Mouse (Mus musculus): ENCODE measurements around the gene Tvp23b. TPM values are rescaled to one million over a fixed set of nuclear protein-coding genes. Genes with fewer than 3 reads are reported as not detected.

Gene Tvp23b
- 48.4 and 50.9 TPM in 2 replicates for polyA plus RNA-seq (2015; fragmentation: Nextera tagmentation; extraction: Ambion mirVana)

DNA sequence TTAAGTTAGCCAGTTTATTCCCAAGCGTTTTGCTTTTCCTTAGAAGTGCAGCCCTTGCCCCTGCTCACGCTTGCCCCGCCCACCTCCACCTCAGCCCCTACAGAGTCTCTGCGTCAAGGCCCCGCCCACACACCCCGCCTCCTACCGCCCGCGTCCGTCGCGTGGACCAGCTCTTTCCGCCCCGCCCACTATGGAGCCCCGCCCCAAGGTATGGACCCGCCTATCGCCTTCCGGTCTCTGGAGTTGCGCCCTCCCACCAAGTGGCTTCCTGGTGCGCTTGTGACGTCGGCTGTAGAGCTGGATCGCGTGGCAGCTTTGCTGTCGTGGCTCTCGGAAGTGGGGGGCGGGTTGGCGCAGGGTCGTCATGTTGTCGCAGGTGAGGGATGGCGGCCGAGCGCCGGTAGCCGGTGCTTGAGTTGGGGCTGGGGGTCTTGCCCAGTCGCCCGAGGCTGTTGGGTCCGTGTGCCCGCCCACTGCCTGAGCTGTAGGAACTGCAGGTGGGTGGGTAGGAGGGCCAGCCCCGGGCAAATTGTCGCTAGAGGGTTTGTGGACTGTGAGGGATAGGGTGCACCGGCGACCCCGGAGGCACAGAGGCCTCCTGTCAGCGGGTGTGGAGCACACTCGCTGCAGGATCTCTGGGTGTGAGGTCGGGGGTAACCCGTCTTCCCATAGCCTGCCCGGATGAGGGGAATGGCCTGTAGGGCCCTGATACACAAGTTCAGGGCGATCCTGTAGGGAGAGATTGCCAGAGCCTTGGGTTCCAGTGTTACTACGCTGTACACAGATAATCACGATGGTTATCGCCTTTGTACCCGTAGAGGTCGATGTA lies at the start of gene Tvp23b:
Gene Tvp23b, plus strand, starts transcription at position 236 of the 829 bp plus-strand sequence.
- Histone ChIP-seq H3K27me3 (no peaks in the 10 kb centered on the region), H3K36me3 (ENCODE audit: poor library complexity, severe bottlenecking) (peaks cover 11% of the 10 kb centered on the region), H3K4me2 (peak within 1 kb of the TSS; percentile 72), H3K27ac (peak within 1 kb of the TSS; percentile 72), H3K4me3 (peak within 1 kb of the TSS; percentile 76), H3K9ac (peak within 1 kb of the TSS; percentile 77), H3K9me3 (replicated peaks) (no peaks in the 10 kb centered on the region), H3K4me1 (peaks cover 6% of the 10 kb centered on the region; the same call in 1 of the 2 replicates)
- WGBS: 2% methylated on average over 55 of the region's 55 CpGs
- peak; percentile 96 for ATAC-seq

DNA sequence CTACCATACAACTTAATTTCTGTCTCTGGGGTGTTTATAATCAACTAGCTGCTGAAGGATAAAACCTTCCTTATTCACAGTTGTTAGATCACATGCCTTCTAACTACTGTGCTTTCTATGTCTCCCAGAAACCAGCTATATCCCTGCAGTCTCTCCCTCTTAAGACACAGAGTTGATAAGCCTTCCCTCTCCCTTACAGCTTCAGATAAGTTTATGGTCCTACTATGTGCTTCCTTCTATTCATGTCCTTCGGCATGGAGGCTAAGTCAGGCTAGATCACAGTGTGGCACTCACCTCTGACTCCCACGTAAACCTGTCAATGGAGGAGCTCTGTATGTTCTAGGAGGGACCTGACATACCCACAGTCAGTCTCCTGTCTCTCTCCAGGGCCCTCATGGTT lies 48.9 kb upstream of the Tvp23b start:
- Histone ChIP-seq H3K27me3 (no peaks in the 10 kb centered on the region), H3K36me3 (ENCODE audit: poor library complexity, severe bottlenecking) (no peaks in the 10 kb centered on the region), H3K4me2 (no peak overlapping the region), H3K27ac (no peak overlapping the region), H3K9me3 (replicated peaks) (no peaks in the 10 kb centered on the region), H3K9ac (no peak overlapping the region), H3K4me1 (no peaks in the 10 kb centered on the region), H3K4me3 (no peak overlapping the region)
- WGBS: 78% methylated on average over 2 of the region's 2 CpGs
- no peak for ATAC-seq

DNA sequence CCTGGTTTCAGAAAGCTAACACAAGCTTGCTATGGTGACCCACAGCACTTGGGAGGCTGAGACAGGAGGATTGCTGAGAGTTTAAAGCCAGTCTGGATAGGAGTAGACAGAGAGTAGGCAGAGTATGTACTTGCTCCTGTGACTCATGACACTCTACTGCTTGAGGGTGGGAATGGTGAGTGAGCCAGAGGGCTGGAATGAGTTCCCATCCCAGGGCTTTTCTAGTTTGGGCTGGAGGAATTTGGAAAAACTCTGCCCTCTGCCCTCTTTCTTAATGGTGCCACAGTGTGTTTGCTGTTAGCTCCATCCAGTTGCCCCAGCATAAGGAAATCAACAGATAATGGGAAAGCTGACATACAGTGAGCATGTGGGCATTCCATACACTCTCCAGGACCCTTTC lies 47.3 kb upstream of the Tvp23b start:
- H3K9ac ChIP-seq: no peak overlapping the region
- no peaks in the 10 kb centered on the region for H3K9me3 ChIP-seq (replicated peaks)
- no peak for ATAC-seq
- no peak overlapping the region for H3K4me2 ChIP-seq
- H3K27me3 ChIP-seq: no peaks in the 10 kb centered on the region
- H3K36me3 ChIP-seq (ENCODE audit: poor library complexity, severe bottlenecking): no peaks in the 10 kb centered on the region
- H3K27ac ChIP-seq: no peak overlapping the region
- H3K4me3 ChIP-seq: no peak overlapping the region
- H3K4me1 ChIP-seq: no peaks in the 10 kb centered on the region

DNA sequence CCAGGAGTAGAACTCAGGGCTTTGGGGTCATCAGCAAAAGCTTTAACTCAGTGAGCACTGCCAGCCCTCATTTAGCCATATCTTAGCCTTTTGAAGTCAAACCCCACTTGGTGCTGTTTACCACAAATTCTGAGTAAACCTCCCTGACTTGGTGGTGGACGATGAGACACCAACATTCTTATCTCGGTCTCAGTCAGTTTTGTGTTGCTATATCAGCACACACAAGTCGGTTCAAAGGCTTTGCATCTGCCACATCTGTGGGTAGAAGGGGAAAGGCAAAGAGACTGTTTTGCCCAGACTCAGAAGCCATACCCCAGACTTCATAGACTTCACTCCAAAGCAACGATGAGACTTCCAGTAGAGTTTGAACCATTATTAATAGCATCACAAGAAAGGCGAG lies 34.7 kb upstream of the Tvp23b start:
- Histone ChIP-seq H3K36me3 (ENCODE audit: poor library complexity, severe bottlenecking) (no peaks in the 10 kb centered on the region), H3K9me3 (replicated peaks) (no peaks in the 10 kb centered on the region), H3K4me3 (no peak overlapping the region), H3K27ac (no peak overlapping the region), H3K27me3 (no peaks in the 10 kb centered on the region), H3K9ac (no peak overlapping the region), H3K4me1 (no peaks in the 10 kb centered on the region), H3K4me2 (no peak overlapping the region)
- WGBS: 94% methylated on average over 5 of the region's 5 CpGs
- ATAC-seq: no peak

DNA sequence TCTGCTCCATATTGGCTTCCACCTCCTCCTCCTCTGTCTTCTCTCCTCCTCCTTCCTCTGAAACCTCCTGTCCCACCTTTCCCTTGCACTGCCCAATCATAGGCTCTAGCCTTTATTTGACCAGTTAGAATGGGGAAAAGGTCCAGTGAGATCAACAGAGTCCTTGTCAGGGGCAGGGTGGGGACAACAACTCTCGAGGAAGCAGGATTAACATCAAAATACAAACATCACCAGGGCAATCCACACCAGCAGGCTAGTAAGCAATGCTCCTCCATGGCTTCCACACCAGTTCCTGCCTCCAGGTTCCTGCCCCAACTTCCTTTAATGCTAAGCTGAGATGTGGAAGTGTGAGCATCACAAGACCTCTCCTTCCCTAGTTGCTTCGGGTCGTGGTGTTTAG lies 33.5 kb upstream of the Tvp23b start:
- H3K9me3 ChIP-seq (replicated peaks): no peaks in the 10 kb centered on the region
- ATAC-seq: no peak
- H3K27ac ChIP-seq: no peak overlapping the region
- no peaks in the 10 kb centered on the region for H3K27me3 ChIP-seq
- no peaks in the 10 kb centered on the region for H3K4me1 ChIP-seq
- no peaks in the 10 kb centered on the region for H3K36me3 ChIP-seq (ENCODE audit: poor library complexity, severe bottlenecking)
- no peak overlapping the region for H3K9ac ChIP-seq
- H3K4me2 ChIP-seq: no peak overlapping the region
- no peak overlapping the region for H3K4me3 ChIP-seq
- 79% methylated on average over 3 of the region's 3 CpGs for WGBS

DNA sequence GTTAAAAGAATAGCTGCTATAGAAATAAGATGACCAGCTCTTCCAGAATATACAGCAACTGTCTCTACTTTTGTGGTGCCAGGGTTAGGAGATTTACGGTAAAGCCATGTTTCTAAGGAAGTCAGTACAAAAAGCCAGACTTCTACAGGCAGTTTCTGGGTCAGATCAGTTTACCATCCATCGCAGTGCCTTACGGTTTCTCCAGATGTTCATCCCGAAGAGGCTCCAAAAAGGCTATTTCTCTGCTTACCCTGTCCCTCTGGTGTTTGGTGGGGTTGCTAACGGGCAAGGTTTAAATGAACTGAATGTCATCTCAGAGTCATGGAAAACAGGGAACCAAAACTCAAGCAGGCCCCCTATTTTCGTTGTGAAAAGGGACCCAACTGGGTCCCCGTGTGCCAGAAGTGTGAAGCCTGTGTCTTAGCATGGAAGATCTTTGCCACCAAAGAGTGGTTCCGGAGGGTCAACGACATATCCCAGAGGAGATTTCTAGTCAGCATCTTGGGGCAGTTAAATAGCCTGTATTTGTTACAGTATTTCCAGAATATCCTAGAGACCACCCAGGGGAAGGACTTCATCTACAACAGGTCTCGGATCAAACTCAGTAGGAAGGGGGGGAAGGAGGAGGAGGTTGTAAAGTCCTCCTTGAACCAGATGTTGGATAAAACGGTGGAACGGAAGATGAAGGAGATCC lies 32.1 kb upstream of the Tvp23b start, which contains the start of gene Fbxw10:
Gene Fbxw10, plus strand, starts transcription at position 109 of the 694 bp plus-strand sequence.
- Histone ChIP-seq H3K4me1 (no peaks in the 10 kb centered on the region), H3K4me3 (no peak within 1 kb of the TSS), H3K9ac (no peak within 1 kb of the TSS), H3K9me3 (replicated peaks) (no peaks in the 10 kb centered on the region), H3K27ac (no peak within 1 kb of the TSS), H3K4me2 (peak within 1 kb of the TSS; percentile 45), H3K27me3 (no peaks in the 10 kb centered on the region), H3K36me3 (ENCODE audit: poor library complexity, severe bottlenecking) (no peaks in the 10 kb centered on the region)
- 30% methylated on average over 12 of the region's 12 CpGs for WGBS
- no peak for ATAC-seq

DNA sequence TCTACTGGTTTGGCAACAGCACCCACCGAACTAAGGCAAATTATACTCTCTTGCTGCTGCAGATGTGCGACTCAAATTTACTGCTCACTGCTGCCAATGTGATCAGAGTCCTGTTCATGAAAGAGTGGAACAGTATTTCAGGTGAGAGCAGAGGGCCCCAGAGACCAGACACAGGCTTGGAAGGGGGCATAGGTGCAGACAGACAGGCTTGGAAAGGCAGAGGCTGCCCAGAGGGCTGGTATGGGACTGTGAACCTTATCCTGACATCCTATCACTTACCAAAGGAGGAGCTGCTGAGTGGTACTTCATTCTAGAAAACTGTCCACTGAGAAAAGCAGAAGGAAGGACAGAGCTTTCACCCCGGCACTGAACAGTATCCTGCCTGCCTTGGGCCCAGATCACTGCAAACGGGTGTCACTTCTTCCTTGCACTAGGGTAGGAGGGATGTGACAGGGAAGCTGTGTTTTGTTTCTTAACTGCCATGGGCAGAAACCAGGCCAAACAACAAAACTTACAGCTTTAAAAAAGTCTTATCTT lies 31.5 kb upstream of the Tvp23b start:
- ATAC-seq: no peak
- no peaks in the 10 kb centered on the region for H3K36me3 ChIP-seq (ENCODE audit: poor library complexity, severe bottlenecking)
- H3K27ac ChIP-seq: no peak overlapping the region
- H3K4me3 ChIP-seq: no peak overlapping the region
- H3K9me3 ChIP-seq (replicated peaks): no peaks in the 10 kb centered on the region
- no peak overlapping the region for H3K4me2 ChIP-seq
- H3K27me3 ChIP-seq: no peaks in the 10 kb centered on the region
- H3K4me1 ChIP-seq: no peaks in the 10 kb centered on the region
- no peak overlapping the region for H3K9ac ChIP-seq
- 69% methylated on average over 4 of the region's 4 CpGs for WGBS

DNA sequence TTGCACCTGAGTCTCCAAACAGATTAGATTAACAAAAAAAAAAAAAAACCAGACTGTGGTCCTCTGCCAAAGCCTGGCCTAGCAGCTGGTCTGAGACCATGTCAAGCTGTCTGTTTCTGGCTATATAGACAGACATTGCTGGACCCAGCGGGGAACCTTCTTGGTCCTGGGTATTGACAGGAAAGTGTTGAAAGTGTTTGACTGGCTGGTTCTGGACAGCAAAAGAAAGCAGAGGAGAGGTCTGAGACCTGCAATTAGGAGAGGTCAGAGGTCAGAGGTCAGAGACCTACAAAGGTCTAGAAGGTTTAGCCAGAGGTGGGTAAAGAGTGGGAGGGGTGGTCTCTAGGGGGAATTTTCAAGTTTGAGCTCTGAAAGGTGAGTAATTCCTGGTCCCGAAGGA lies 31.0 kb upstream of the Tvp23b start:
- Histone ChIP-seq H3K4me3 (no peak overlapping the region), H3K4me2 (no peak overlapping the region), H3K9me3 (replicated peaks) (no peaks in the 10 kb centered on the region), H3K9ac (no peak overlapping the region), H3K4me1 (no peaks in the 10 kb centered on the region), H3K27me3 (no peaks in the 10 kb centered on the region), H3K27ac (no peak overlapping the region), H3K36me3 (ENCODE audit: poor library complexity, severe bottlenecking) (no peaks in the 10 kb centered on the region)
- no peak for ATAC-seq
- WGBS: 43% methylated on average over 2 of the region's 2 CpGs

DNA sequence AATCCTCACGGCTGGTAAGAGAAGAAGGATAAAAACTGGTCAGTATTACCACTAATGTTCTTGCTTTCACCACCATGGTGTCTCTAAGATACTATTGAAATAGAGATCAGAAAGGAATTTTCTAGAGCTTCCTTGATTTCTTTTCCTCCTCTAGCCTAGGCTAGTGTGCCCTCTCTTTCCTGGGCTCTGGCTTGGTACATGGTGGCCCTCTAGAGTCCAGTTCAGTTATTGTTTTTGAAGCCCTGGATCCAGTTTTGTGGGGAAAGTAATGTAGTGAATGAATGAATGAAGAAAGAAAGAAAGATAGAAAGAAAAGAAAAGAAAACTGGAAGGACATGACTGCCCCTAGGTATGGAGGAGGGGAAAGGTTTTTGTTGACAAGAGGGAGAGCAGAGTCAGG lies 28.1 kb upstream of the Tvp23b start:
- no peak for ATAC-seq
- H3K4me3 ChIP-seq: no peak overlapping the region
- H3K4me1 ChIP-seq: no peaks in the 10 kb centered on the region
- no peak overlapping the region for H3K27ac ChIP-seq
- WGBS: 68% methylated on average over 1 of the region's 1 CpGs
- no peaks in the 10 kb centered on the region for H3K27me3 ChIP-seq
- no peak overlapping the region for H3K4me2 ChIP-seq
- no peak overlapping the region for H3K9ac ChIP-seq
- no peaks in the 10 kb centered on the region for H3K9me3 ChIP-seq (replicated peaks)
- H3K36me3 ChIP-seq (ENCODE audit: poor library complexity, severe bottlenecking): no peaks in the 10 kb centered on the region

DNA sequence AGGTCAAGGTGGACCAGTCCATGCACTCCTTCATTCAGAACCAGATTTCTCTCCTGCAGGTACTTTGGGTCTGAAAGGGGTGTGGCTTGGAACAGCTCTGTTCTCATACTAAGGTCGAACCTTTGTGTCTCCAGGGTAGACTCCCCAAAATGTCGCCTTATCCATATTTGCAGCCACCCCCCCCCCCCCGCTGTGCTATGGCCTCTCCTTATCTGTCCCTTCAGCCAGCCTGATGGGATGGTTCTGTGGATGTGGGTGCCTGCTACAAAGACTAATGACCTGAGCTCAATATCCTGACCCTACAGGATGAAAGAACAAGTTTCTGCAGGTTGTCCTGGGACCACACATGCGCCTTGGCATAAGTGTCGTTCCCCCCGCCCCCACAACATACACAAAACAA lies 25.9 kb upstream of the Tvp23b start:
- Histone ChIP-seq H3K36me3 (ENCODE audit: poor library complexity, severe bottlenecking) (no peaks in the 10 kb centered on the region), H3K4me3 (no peak overlapping the region), H3K4me1 (no peaks in the 10 kb centered on the region), H3K27me3 (no peaks in the 10 kb centered on the region), H3K27ac (no peak overlapping the region), H3K9me3 (replicated peaks) (no peaks in the 10 kb centered on the region), H3K4me2 (no peak overlapping the region), H3K9ac (no peak overlapping the region)
- no peak for ATAC-seq
- 93% methylated on average over 6 of the region's 6 CpGs for WGBS

DNA sequence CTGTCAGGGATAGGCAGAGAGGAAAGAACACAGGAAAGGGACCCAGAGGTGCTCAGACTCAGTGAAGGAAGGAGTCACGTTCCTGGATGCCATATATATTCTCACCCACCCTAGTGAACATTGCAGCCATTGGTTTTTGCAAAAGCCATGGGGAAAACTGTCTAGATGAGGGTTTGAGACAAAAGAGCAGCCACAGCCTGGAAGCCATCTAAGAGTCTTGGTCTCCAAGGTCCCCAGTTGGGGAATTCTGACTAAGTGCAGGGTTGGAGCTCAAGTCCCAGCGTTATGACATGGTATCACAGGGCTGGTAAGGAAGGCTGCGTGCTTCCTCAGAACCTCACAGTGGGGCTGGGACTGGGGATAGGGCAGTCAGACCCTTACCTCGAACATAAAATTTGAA lies 13.7 kb upstream of the Tvp23b start:
- no peak for ATAC-seq

DNA sequence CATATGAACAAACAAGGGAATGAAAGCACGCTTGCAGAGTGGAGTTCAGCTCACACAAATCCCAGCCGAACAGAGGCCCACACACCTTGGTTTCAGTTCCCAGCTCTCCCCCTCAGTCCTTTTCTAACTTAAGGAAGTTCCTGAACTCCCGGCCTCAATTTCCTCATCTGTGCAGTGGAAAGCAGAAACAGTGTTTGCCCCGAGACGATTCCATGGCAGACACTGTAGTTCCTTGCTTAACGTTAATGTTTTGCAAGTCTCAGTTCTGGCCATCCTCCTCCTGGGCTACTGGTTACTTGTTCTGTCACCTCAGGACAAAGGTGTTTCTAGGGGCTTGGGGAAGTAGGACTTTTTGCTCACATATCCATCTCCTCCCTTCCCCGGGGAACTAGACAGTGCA lies 12.6 kb upstream of the Tvp23b start:
- no peak for ATAC-seq
- 87% methylated on average over 7 of the region's 7 CpGs for WGBS
- Histone ChIP-seq H3K4me2 (no peak overlapping the region), H3K4me3 (no peak overlapping the region), H3K4me1 (no peaks in the 10 kb centered on the region), H3K27ac (no peak overlapping the region), H3K9ac (no peak overlapping the region), H3K9me3 (replicated peaks) (no peaks in the 10 kb centered on the region), H3K27me3 (no peaks in the 10 kb centered on the region), H3K36me3 (ENCODE audit: poor library complexity, severe bottlenecking) (no peaks in the 10 kb centered on the region)

More for the DNA sequence above, 13.7 kb upstream of the Tvp23b start:
- Histone ChIP-seq H3K36me3 (ENCODE audit: poor library complexity, severe bottlenecking) (no peaks in the 10 kb centered on the region), H3K9ac (no peak overlapping the region), H3K4me2 (no peak overlapping the region), H3K27ac (no peak overlapping the region), H3K4me1 (no peaks in the 10 kb centered on the region), H3K27me3 (no peaks in the 10 kb centered on the region), H3K4me3 (no peak overlapping the region), H3K9me3 (replicated peaks) (no peaks in the 10 kb centered on the region)
- 78% methylated on average over 4 of the region's 4 CpGs for WGBS
